Mouse (Mus musculus): ENCODE results near the gene Plcl1.

Plcl1 gene

DNA sequence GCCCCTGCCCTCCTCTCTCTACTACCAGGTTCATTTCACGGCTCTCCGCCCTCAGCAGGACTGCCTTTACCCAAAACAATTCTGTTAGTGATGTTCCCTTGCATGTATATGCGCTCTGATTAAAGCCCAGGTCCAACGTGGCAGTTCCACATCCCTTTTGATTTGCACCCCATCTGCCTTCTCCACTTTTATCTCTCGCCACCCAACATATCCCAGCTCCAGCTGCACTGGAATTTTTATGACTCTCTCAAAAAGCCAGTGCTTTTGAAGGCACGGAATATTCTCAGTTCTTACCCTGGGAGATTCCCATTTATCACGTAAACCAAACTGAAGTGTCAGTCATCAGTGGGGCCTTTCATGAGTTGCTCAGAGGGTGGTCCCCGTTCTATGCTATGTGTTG lies 200.7 kb downstream of the Plcl1 start:
- in situ Hi-C loops (cut with MboI), result no loop called here

DNA sequence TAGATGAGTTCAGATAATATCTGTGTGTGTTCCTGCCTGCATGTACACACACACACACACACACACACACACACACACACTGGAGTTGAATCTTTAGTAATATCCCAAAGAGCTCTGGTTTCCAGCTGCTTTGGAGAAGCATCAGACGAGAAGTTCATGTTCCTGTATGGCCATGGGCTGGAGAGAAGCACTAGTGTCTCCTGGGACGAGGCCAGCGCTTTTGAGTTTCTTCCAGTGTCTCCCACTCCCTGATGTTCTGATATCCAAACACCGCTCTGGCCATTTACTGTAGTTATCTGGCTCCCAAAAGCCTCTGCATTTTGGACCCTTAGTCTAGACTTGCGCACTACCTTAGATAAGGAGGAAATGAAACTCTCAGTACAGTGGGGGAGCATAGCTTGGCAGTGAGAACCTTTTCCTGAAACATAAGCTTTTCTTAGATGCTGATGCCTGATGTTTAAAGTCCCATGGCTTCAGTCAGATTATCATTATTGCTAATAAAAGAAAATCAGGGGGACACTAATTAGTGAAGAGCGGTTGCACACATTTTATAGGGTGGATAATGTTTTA lies 207.1 kb downstream of the Plcl1 start:
- in situ Hi-C loops (cut with MboI), result no loop called here

DNA sequence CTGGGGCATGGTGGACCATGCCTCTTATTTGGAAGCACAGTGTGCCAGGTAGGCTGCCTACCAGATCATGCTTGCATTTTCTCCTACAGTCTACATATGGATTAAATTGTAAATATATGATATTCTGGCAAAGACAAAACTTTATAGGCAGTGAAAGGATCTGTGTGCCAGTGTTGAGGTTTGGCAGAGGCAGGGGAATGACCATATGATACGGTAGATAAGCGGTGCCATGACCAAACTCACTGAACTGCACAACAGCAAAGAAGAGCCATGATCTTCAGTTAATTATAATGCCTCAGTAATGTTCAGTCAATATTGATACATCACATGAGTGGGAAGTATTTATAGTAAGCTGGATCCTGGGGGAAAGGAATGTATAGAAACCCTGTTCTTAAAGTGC lies 212.1 kb downstream of the Plcl1 start:
- in situ Hi-C loops (cut with MboI), result no loop called here

DNA sequence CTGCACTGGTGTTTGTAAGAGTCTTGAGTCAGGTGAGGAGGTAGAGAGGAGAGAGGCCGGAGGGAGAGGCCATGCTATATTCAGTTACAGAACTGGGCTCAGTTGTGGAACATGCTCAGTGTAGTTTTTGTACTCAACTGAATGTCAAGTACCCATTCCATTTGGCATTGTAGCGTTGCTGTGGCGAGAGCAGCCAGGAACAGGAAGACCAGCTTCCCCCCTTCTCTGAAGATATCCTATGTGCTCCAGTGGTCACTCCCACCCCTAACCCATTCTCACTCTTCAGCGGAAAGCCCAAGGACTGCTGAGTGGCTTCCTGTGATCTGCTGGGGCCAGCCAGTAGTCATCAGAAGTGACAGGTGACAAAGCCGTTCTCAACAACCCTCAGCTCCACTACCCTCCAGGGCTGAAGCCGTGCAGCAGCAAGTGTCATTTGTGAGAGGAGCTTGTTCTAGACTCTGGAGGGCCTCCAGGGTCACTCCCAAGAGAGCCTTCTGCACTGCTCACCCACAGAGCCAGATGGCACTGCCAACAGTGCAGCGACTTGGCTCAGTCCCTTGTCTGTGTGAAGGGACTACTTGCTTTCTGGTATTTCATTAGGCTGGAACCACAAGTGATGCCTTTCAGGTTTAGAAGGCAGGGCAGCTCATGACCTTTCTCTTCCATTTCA lies 213.0 kb downstream of the Plcl1 start:
- in situ Hi-C loops (cut with MboI), result no loop called here

DNA sequence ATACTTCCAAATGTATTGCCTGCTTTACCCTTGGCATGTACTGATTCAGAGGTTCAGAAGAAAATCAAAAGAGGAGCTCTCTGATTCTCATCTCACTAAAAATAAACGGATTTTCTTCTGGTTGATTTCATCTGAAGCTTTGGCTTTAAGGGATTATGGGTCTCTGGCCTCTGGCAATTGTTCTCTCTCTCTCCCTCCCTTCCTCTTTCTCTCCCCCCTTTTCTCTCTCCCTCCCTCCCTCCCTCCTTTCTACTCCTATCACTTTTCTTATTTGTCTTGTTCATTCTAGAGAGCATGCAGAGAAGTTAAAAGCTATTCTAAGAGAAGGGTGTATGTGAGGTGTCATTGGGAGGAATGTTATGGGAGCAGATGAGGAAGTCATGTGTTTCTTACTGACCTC lies 225.8 kb downstream of the Plcl1 start:
- in situ Hi-C loops (cut with MboI), result no loop called here

DNA sequence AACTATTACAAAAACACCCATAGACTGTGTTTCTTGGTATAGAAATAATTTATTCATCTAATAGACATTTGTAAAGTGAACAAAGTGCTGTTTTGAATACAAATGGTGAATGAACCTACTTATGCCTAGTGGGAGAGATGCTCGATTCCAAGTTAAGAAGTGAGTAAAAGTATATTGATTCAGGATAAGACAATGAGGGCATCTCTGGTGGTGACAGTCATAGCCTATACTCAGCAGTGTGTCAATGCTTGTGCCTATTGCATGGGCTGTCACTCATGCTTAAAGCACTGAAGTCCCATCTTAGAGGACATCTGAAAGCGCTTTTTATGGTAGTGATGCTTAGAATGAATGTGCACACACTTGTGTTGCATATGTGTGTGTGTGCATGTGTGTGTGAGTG lies 226.3 kb downstream of the Plcl1 start:
- in situ Hi-C loops (cut with MboI), result no loop called here

DNA sequence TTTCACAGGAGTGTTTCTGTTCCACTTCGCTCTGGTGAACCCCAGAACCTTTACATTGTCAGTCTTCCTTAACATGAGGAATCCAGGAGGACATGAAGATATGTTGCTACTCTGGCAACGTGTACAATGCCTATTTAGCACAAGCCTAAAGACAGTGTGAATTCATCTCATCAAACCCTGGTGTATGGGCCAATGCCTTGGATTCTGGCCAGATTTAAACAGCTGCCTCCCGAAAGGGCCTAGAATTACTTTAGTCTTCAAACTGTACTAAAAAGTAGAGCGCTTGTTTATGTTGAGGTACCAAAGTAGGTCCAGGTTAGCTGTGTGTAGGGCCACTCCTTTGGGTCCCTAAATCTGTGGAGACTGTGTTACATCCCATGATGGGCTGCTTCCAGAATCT lies 227.6 kb downstream of the Plcl1 start:
- in situ Hi-C loops (cut with MboI), result no loop called here

DNA sequence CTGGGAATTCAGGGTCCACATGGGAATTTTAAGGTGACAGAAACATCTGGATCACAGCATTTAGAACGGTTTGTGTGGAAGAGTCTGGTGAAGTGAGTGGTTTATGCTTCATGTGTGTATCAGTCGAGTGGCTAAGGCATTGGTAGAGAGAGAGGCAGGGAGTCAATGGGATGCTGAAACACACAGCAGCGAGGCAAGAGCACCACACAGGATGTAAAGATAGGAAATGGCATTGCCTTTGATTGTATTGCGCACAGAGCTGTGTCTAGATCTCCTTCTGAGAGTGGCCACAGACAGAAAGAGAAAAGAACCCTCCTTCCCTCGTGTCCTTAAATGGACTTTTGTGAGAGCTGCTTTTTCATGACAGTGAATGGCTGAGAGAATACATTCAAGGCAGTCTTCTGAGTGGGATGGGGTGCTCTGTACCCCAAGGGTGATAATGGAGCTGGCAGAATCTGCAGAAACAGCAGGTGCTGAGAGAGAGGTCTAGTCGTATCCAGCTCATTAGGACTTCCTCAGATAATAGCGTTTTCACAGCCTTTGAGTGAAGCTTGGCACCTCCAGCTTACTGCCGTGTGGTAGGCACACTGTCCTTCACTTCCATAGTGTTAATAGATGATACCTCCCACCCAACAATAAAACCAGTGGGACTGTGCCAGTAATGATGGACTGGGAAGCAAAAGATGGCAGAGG lies 253.9 kb downstream of the Plcl1 start:
- in situ Hi-C loops (cut with MboI), result no loop called here

DNA sequence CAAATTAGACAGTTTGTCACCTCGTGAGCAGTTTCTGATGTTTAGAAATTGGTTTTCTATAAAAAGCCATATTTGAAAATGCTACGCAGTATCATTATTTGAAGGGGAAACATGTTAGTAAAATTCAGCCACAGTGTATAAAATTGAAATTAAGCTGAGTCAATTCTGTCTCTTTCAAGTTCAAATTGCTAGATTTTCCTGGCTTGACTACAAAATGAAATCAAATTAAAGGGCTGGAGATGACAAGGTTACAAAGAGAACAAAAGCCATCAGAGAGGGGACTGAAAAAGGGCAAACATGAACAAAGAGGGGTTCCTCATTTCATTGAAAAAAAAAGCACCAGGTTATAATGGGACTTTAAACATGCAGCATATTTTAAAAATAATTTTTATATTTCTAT lies 255.7 kb downstream of the Plcl1 start:
- in situ Hi-C loops (cut with MboI), result no loop called here

DNA sequence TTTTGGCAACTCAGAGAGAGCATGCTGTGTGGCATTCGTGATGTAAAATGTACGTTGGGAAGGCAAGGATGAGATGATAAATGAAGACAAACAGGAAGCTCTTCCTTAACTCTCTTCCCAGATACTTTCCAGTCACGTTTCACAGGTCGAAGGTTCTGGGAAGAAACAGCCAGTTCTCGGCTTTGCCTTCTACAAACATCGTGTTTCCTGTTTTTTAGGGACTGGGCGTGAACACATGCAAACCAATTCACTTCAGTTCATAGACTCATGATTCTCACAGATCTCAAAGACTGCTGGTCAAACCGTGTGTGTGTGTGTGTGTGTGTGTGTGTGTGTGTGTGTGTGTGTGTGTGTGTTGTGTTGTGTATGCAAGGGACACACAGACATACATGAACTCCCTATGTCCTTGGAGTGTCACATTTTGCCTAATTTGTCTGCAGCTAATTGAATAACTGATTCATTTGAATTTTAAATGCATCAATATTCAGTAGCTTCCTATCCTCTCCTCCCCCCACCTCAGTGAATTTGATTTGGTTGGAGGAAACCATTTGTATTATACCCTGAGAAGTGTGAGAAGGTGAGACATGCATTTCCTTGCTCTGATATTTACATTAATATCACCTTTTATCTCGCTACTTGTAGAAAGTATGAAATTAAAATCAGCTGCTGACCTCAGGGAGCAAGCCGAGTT lies 259.6 kb downstream of the Plcl1 start:
- in situ Hi-C loops (cut with MboI), result no loop called here

DNA sequence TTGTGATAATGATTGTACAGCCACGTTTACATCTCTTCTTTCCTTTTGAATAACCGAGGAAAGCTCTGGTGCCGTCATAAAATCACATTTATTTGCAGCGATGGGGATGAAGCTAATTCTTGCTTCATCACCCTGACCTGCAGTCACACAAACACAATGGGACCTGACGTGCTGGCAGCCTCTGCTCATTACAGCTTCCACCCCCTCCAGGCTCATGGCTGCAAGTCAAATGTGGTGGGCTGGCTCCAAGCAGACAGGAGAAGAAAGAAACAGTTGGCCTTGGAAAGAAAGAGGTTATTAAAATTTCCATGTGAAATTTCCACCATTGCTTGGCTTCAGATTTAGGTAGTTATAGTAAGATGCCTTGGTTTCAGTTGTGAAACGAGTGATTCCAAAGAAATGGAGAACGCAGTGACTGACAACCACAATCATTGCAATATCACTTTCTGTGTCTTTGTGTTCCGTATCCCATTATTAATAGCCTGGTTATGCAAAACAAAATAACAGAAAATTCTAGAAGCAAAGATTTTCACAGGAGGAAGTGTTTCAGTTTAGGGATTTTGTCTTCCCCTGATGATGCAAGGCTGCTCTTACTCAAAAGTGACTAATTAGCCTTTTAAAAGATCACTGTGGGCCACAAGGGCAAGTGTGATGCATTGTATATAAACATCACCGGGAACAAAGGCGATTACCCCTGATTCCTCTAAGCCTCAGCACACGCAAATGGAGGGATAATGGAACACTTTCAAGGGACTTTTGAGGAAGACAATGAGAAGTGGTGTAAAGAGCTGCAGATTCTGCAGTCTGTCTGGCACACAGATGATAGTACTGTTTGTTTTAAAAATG lies 260.3 kb downstream of the Plcl1 start:
- in situ Hi-C loops (cut with MboI), result no loop called here

DNA sequence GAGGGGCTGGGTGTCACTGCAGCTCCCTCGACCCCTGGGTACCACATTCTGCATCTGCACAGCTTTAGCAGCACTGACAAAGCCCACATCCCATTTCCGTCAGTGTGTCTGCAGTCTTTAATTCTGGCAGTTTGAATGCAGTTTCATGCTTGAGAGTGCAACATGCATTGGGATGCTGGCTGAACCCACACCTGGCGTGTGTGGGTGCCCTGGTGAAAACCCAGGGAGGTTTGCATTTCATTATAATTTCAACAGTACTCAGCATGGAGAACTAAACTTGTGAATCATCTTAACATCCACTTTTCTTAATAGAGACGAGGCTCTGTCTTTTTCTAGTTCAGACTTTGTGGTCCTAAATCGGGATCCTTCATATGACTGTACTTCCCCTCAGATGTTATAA lies 261.1 kb downstream of the Plcl1 start:
- in situ Hi-C loops (cut with MboI), result no loop called here

DNA sequence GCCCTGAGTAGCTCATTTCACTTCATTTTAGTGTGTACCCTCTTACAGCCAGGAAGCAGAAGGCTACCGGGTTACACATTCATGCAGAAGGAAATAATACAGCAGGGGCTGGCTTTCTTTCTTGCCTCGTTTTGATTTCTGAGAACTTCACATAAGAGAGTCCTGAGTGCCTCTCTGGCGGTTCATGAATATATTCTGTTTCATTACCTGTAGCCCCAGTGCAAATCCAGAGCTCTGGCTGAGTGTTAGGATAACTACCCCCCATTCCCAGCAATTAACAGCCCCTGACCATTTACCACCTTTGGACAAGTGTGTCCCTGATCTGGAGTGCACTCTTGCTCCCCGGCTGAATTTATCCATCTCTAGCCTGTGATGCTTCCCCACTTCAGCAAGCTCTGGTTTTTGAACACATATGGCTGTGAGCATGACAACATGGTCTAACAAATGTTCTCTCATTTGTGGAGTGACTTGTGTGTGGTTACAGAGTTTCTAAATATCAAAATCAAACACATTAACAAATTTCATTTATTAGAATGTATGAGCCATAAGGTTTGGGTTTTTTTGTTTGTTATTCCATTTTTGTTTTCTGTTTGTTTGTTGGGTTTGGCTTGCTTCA lies 263.0 kb downstream of the Plcl1 start:
- in situ Hi-C loops (cut with MboI), result no loop called here

DNA sequence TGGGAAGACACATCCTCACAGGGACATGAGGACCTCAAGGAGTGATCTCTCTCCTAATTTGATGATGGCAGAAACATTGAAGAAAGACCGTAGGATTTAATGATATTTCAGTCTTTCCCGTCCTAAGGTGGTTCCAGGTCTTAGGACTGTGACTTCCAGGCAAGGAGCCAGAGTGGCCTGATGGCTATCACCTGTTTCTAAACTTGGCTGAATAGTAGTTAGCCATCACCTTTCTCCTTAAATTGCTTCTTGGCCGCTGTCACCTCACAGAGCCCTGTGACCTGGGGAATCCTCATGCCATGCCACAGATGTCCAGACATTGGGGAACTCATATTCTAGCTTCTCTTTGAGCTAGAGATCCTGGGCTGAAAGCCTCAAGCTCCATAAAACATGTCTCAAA lies 277.0 kb downstream of the Plcl1 start:
- in situ Hi-C loops (cut with MboI), result no loop called here

DNA sequence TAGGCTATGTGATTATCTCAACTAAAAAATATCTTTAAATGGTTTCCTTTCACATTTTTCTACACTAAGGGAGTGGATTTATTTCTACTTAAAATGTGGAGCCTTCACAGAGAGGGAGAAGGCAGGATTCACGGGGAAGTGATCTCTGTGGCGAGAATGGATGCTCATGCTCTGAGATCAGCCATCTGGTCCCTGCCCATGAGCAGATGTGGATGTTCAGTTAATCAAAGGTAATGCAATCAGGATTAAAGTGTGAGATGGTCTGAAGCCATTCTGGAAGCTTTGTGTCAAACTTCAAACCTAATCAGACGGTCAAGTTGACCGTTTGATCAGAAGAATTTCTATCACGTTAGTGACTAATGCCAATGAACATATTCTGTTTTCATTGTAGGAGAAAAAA lies 280.5 kb downstream of the Plcl1 start:
- in situ Hi-C loops (cut with MboI), result no loop called here

DNA sequence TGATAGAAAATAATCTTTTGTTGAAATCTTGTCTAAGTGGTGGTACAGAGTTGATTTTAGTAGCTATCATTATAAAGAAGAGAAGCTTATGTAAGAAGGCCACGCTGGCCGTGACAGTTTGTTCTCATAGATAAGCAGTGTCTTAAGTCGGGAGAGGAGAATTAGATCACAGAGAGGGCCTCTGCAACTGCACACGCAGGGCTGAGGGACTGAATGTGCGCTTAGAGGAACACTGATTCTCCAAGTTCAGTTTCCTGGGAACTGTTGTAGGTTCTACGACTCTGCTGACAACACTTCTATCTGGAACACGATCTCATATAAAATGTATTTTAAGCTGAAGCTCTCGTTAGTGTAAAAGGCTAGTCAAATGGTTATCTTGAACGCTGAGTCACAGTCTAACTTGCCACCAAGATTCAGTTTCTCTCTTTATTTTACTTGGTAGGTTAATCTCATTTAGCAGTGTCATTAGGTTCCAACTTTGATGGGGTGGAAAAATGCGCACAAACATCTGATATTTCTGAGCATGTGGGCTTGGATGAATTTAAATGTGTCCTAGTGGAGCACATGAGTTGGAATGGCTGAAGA lies 288.0 kb downstream of the Plcl1 start:
- in situ Hi-C loops (cut with MboI), result no loop called here

DNA sequence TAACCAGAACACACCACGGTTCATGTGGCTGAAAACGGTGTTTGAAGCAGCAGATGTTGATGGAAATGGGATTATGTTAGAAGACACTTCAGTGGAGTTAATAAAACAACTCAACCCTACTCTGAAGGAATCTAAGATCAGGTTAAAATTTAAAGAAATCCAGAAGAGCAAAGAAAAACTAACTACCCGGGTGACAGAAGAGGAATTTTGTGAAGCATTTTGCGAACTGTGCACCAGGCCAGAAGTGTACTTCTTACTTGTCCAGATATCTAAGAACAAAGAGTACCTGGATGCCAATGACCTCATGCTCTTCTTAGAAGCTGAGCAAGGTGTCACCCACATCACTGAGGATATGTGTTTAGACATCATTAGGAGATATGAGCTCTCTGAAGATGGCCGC lies 290.5 kb downstream of the Plcl1 start:
- in situ Hi-C loops (cut with MboI), result no loop called here

DNA sequence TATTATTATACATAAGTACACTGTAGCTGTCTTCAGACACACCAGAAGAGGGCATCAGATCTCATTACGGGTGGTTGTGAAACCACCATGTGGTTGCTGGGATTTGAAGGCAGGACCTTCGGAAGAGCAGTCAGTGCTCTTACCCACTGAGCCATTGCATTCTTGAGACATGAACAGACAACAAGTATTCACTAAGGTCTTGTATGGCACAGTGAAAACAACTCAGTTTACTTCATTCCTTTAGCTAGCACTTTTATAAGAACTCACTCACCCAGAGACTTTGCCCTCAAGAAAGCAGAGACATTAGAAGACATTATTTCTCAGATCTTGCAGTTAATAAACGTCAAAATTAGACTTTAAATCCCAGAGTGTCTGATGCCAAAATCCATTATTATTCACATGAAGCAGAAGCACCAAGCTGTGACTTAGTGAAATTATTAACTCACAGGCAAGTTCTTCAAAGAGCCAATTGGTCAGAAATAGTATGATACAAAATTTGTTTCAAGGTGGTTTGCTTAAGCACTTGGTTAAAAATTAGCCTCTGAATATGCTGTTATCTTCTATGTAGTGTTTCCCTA lies 293.8 kb downstream of the Plcl1 start:
- in situ Hi-C loops (cut with MboI), result no loop called here

DNA sequence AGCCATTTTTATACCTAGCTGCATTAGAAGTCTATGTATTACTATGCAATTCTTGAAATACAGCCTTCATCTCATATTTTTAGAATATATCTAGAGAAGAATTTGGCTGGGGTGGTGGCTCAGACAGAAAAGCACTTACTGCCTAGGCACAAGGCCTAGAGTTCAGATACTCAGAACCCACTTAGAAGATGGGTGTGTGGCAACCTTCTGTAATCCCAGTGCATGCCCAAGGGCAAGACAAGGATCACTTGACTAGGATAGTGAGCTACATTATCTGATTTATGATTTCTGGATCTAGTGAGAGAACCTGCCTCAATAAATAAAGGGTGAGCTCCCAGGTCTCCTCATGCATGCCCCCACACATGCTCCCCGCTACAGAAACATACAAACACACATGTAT lies 294.3 kb downstream of the Plcl1 start:
- in situ Hi-C loops (cut with MboI), result no loop called here

DNA sequence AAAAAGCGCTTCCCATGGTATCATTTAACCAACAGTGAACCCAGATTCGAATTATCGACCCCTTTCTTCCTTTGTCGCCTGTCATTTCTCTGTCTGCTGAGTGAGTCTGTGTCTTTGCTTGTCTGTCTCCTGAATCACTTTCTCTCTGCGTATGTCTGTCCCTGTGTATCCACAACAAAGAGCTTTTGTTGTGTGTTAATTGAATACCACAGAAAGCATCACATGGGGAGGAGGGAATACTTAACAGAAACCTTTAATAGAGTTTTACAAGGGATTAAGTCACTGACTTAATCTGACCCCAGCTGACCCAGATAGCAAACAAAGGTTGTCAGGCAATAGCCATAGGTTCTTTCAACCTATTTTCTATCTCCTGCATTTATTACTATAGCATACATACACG lies 295.0 kb downstream of the Plcl1 start:
- in situ Hi-C loops (cut with MboI), result no loop called here

DNA sequence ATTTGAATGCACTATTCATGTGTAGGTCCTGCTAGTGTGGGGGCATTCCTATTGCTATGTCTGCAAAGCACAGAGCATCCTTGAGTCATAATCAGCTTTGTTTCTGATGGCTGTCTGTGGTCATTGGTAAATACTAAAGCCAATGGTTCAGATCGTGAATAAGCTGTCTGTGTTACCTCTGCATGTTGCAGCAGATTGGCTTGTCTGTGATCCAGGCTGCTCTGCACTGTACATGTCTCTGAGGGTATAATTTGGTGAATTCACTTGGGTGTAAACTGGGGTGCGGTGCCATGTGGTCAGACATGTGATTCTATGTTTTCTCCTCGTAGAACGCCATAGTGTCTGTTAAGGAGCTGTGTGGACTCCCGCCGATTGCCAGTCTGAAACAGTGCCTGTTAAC lies 295.9 kb downstream of the Plcl1 start:
- in situ Hi-C loops (cut with MboI), result no loop called here

All from mature B cell (primary cell).